Mouse (Mus musculus): ENCODE measurements around the gene Vsnl1.

Gene Vsnl1

DNA sequence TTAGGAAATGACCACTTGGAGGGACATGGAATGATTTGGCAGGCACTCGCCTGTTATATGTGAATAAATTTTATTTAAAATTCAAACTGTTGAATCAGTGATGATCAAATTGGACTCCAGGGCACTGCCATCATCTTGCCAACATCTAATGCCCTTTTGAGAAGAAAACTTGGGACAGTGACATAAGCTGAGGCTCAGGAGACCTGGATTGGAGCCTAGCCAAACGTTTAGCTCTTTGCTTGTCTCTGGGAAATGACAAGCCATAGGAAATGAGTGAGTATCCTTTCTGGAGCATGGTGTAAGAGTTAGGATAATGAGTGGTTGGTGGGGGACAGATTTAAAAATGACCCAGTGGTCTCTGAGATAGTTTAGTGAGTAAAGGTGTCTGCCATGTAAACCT lies 57.0 kb downstream of the Vsnl1 start:
- no peak for DNase-seq (ENCODE audit: low spot score)

DNA sequence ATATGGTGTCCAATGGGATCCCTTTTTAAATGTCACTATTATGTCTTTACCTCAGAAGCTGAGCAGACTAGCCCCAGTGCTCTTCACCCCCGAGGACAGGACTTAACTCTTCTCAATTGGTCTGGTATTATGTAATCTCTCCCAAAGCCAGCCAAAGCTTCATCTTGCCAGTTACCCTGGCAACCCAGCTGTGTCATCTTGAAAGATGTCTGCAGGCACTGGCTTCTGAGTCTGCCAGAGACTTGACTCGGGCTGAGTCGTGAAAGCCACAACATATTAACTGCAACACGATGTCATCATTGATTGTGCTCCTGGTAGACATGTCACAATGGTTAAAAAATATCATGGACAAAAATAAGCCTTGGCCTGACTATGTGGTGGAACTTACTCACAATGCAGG lies 66.4 kb downstream of the Vsnl1 start:
- no peak for DNase-seq (ENCODE audit: low spot score)

DNA sequence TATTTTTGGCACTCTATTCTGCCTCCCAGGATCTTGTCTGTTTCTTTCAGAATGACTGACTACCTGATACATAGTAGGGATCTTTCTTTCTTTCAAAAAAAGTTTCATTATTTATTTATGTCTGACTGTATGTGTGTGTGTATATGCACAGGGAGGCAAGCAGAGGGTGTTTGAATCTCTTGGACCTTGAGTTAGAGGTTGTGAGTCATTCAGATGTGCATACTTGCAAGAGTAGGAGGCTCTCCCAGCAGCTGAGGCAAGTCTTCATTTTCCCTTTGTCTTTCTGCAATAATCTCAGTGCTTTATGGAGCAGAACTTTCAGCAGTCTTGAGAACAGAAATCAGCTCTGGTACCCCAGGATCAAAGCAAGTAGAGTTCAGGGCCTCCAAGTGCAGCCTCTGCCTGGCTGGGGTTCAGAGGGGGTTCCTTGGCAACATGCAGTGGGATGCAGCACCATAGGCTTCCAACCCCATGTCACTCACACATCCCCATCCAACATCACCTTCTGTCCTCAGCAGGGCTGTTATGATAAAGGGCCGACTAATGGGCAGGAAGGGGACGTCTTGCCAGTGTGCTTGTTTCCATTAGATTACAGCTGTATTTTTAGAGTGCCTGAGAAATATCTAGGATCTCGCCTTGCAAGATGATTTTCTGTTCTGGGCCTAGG lies 69.2 kb downstream of the Vsnl1 start:
- no peak for DNase-seq (ENCODE audit: low spot score)

DNA sequence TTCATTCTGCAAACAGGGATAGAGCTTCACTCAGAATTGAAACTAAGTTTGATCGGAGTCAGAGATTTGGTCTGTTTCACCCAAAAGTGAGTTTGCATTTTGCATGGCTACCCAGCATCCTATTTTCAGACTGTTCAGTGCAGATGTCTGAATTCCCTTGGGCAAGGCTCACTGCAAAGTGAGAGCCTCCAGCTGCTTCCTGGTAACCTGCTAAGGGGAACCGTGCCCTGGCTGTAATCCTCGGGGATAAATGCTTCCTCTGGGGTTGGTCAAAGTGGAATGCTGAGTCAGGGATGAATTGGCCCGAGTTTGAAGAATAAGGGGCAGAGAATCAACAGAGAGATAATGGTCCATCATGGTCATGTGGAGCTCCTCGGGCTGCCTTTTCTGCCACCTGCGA lies 71.5 kb downstream of the Vsnl1 start:
- no peak for DNase-seq (ENCODE audit: low spot score)

DNA sequence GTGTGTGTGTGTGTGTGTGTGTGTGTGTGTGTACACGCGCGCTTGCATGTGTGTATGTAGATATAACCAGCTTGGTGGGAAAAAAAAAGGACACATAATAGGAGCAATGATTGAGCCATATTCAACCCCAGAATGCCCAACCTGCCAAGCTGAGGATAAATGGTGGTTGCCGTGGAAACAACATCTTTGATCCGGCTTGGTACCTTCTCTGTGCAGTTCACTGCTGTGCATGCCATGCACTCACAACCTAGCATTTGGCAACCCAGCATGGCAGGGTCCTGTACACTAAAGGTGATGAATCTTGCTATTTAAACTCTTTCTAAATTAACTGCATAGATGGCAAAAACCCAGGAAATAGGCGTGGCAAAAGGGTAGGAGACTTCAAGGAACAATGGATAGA lies 74.0 kb downstream of the Vsnl1 start:
- no peak for DNase-seq (ENCODE audit: low spot score)

DNA sequence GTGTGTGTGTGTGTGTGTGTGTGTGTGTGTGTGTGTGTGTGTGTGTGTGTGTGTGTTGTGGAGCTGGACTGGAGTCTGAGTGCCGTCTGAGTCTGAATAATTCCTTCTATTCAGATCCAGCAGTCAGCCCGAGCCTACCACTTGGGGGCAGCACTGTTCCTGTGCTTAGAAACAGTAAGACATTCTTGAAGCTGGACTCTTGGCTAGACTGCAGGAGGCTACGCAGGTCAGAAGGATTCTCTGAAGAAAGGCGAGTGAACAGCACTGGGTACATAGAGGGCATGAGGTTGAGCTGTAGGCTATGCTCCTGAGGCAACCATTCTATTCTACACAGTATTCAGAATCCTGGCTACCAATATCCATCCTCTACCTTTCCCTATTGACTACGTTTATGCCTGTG lies 85.5 kb downstream of the Vsnl1 start:
- no peak for DNase-seq (ENCODE audit: low spot score)

DNA sequence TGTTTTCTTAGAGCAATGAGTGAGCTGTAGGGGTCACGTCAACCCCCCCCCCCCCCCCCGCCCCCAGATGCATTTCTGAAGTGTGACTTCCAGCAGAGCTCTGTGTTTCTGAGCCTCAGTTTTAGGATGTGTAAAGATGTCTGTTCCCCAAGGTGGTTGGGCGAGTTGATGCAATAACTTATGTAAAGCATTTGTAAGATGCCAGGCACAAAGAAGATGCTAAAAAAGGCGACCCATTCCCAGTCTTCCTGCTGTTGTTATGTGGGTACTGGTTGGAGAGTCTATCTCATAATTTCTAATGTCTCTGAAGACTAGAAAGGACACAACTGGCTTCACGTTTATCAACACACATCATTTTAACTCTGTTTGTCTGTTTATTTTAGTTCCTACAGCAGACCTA lies 86.5 kb downstream of the Vsnl1 start:
- DNase-seq (ENCODE audit: low spot score): no peak

DNA sequence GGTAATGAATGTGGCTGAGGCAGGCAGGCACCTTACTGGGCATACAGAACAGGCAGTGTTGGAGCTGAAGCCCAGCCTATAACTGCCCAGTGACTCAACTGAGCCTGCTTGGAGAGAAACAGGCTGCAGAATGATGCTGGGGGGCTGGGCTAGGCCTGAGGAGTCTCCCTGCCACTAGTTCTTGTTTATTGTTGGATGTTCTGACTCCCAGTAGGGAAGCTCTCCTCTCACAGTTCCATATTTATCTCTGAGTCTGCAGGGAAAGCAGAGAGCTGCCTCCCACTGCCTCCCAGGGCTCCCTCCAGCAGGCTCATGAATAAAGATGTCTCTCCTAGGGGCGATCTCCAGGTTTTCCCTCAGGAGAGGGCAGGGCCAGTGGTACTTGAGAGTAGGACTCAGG lies 88.0 kb downstream of the Vsnl1 start:
- DNase-seq (ENCODE audit: low spot score): no peak

DNA sequence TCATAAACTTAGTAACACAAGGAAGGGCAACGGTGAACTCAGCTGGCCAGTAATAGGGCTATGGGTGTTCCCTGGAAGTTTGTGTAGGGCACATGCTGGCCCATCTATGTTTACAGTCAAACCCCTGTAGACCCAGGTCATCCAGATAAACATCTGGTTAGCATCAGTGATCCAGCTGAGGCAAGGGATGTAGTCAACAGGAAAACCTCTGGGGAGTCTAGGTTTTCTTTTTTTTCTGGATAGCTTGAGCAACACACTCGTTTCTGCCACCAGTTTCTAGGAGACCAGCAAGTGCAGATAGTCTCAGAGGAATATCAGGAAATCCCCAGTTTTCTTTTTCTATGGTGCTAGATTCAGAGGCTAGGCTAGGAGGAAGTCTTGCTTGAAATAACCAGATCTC lies 90.5 kb downstream of the Vsnl1 start:
- no peak for DNase-seq (ENCODE audit: low spot score)

DNA sequence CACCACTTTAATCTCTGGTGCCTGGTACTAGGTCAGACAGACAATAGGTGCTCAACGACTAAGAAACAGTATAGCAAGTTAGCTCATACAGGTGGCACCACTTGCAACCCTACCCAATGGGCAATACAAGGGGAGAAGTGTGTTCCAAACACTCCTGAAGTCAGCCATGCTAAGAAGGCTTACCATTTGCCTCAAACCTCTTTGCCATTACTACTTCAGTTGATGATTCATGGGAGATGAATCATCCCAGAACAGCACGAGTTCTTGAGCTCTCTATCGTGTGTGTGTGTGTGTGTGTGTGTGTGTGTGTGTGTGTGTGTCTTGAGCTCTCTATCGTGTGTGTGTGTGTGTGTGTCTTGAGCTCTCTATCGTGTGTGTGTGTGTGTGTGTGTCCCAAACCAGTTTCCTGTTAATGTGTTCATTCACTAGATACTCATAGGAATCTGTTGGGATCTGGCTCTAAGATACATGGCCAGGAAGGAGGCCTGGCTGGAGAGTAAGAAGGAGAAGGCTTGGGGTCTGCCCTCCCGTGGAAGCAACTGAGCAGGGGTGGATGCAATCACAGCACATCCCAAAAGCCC lies 94.3 kb downstream of the Vsnl1 start:
- DNase-seq (ENCODE audit: low spot score): no peak

DNA sequence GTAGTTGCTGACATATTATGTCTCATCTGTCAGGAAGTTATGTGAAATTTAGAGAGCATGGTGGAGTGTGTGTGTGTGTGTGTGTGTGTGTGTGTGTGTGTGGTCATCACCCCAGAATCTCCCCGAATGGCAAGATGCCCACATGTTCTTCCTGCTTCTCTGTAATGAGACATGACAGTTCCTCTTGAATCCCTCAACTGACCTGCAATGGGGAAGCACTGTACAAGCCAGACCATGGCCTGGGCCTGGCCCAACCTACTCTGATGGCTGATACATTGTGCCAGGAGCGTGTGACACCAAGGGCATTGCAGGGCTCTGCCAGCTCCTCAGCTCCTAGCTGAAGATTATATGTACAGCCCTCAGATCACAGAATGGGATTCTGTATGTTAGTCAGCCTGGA lies 98.2 kb downstream of the Vsnl1 start:
- DNase-seq (ENCODE audit: low spot score): no peak

DNA sequence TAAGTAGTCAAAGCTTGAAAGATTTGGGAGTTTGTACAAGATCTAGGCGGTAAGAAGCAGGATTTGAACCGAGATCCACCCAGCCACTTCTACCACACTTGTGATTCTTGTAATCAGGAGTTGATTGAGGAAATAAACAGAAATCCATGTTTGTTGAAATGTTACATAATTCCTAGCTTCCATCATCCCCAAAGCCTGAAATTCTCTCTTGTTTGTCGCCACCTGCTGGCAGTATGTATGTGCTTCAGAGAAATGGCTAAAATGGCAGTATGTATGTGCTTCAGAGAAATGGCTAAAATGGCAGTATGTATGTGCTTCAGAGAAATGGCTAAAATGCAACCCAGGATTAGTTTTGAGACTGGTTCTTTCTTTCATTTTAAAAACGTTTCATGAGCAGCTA lies 99.6 kb downstream of the Vsnl1 start:
- DNase-seq (ENCODE audit: low spot score): peak; percentile 10

DNA sequence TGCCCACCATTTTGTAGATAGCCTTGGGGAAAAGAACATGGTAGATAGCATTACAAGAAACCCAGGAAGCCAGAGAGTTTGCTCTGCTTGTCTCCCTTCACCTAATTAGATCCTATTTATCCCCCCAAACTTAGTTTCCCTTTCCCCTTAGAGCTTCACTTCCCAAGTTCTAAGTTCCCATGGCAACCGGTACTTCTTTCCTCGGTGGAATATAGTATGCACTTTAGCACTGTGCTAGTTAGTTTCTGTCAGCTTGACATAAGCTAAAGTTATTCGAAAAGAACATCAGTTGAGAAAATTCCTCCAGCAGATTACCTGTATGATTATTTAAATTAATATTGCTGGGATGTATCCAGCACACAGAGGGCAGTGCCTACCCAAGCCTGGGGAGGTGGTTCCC lies 109.9 kb downstream of the Vsnl1 start:
- DNase-seq (ENCODE audit: low spot score): no peak

DNA sequence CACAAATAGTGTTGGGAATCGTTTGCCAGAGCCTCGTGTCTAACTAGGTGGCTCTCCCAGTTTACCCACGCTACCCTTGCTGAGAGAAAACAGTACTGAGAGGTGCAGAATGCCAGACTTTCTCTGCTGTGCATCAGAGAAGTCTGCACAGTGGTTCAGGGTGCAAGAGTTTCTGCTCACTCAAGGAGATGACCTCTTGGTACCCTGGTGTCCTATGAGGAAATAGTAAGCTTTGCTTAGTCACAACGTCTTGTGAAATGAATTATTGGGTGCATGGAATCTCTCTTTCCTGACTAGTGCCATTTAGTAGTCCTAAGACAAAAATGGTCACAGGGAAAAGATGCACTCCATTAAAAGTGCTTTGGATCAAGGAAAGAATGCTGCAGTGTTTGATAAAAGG lies 111.9 kb downstream of the Vsnl1 start:
- DNase-seq (ENCODE audit: low spot score): no peak

DNA sequence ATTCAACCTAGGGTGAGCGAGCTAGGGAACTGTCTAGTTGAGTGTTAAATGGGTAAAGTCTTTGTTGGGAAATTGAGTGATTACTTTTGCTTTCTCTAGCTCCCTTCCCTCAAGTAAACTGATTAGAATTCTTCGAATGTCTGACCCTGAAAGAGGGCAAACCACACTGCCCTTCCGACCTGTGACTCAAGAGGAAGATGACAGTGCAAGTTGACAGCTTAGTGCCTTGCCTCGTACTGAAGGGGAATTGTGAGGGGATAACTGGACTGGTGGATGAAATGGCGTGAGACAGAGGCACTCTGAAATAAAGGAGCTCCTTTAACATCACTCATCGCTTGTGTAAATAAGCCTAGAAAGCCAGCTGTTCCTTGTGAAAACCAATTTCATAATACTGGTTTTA lies 118.7 kb downstream of the Vsnl1 start:
- no peak for DNase-seq (ENCODE audit: low spot score)

DNA sequence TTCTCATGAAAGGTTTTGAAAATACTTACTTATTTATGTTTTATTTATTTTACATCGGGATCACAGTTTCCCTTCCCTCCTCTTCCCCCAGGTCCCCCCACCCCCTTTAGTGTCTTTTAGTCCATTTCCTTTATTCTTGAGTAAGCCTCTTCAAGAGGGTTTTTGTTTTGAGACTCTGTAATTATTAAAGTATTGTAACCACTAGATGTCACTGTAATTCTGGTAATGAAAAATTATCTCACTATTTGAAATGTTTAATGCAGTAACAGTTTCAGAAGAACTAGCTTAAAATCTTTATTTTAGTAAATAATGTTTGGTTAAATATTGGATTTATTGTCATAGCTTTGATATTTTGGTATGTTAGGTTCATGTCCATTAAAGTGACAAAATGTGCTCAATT lies 122.6 kb downstream of the Vsnl1 start:
- DNase-seq (ENCODE audit: low spot score): no peak

DNA sequence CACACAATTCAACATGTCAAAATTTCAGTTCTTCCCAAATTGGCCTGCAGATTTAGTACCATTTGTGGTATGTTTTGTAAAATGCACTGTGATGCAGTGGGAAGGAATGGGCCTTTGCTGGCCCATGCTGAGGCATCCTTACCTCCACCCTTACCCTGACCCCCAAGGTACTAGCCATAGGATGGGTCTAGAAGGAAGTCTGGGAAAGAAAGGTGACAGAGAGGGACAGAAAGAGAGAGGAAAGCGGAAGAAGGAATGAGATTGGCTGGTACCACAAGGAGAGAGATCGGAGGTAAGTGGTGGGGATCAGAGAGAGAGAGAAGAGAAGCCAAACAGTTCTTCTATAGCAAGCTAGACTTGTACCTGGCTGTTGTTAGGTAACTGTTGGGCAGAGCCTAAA lies 125.3 kb downstream of the Vsnl1 start:
- no peak for DNase-seq (ENCODE audit: low spot score)

DNA sequence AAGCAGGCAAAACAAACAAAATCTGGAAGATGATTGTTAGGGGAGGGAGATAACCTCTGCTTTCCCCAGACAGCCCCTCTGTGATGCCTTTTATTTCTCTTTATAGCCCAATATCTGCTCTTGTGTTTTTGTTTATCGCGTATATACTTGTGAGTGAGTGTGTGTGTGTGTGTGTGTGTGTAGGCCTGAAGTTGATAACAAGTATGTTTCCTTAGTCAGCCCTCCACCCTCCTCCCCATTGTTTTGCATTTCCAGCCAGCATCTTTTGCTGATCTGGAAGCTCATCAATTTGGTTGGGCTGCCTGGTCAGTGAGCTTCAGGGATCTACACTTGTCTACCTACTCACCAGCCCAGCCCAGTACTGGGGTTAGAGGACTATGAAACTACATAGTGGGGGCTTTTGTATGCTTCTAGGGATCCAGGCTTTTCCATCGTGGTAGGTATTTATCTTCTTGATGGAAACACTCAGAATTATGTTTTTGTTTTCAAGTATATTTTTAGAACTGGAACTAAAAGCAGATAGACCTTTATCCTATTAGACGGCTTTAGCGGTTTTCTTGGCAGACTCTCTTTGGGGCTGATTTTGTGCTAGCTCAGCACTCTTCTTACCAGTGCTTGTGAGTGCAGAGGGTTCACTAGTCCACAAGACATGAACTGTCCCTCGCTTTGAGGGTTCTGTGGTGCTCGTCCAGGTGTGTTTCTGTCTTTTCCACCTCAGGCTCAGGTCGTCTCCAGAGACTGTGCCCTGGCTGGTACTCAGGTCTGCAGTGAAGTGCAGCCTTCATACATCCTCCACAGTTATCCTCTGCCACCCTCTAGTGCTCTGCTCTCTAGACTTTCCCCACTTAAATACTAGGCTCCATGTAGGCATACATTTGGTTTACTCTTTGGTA lies 129.4 kb downstream of the Vsnl1 start:
- no peak for DNase-seq (ENCODE audit: low spot score)

DNA sequence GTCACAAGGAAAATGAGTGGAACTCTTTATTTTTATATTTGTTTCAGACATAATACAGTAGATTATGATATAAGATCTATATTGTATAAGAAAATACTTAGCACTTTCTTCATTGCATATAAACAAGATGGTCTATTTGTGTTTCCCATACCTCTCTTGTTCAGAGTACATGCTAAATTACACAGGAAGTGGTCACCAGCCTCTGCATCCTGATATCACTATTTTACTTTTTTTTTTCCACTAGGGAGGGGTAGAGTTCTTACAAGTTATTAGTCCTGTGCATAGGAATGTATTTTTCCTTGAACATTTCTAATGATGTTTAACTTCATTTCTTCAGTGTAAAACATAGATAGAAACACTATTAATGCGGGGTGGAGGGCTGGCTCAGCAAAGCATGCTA lies 135.6 kb downstream of the Vsnl1 start:
- DNase-seq (ENCODE audit: low spot score): no peak

DNA sequence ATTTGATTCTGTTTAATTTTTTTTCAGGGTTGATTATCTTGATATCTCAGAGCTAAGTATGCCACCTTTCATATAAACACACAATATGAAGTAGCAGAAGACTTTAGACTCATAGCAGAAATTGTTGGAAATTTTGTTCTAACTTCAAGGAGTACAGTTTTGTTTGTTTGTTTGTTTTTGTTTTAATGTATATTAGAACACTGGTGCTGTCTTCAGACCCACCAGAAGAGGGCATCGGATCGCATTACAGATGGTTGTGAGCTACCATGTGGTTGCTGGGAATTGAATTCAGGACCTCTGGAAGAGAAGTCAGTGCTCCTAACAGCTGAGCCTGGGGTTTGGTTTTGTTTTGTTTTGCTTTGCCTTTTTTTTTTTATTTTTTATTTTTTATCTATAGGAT lies 150.0 kb downstream of the Vsnl1 start:
- DNase-seq (ENCODE audit: low spot score): no peak

DNA sequence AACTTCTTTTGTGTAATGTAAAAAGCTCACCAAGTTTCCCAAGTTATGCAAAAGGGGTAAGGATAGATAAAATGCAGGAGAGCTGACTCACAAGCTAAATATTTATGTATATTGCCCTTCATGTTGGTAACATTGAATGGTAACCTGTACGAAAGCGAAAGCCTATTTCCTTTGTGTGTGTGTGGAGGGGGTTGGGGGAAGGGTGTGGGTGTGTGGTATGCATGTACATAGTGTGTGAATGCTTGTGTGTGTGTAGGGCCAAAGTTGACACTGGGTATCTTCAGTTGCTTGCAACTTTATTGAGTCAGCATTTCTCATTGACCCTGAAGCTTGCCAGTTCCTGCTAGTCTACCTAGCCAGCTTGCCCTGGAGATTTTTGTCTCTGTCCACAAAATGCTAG lies 154.8 kb downstream of the Vsnl1 start:
- DNase-seq (ENCODE audit: low spot score): no peak

DNA sequence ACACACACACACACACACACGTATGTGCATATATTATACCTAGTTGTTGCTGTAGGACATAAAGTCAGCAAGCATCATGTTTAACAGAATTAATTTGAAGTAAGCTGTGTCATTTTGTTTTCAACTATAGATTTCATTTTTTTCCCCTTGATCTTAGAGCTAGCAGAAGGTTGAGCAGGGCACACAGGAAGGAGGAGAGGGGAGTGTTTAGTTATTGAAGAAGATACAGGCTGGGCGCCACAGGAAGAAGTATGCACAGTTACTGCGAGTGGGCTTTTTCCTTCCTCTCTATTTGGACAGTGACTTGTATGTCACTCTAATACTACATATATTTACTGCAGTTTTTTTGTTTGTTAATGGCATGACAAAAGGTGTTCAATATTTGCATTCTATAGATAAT lies 156.5 kb downstream of the Vsnl1 start:
- peak; percentile 19 for DNase-seq (ENCODE audit: low spot score)

DNA sequence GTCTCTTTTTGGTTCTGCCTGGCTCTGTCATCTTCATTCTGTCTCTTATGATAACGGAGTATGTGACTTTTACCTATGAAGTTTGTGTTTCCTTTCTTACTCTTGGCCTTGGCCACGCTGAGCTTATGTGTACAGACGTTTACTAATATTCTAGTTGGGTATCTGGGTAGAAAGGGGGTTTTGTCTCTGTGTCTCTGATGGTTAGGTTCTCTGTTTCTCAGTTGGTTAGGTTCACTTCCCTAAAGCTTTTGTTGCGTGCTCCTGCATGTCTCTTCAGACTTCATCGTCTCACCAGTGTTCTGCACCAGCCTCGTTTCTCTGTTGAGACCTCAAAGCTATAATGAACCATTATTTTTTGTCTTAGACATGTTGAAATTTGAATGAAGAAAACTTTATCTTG lies 159.2 kb downstream of the Vsnl1 start:
- no peak for DNase-seq (ENCODE audit: low spot score)

DNA sequence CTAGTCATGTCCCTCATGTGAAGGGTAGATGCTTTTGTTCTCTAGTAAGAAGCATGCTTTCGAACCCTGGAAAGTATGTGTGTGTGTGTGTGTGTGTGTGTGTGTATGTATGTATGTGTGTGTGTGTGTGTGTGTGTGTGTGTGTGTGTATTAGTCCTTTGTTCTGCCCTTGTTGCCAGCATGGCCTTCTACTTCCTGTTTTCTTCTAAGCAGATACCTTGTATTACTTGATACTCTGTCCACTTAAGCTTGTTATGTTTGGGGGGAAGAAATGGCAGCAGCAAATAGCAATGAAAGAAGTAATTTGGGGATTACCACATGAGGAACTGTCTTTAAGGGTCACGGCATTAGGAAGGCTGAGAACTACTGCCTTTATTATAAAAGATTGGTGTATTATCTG lies 159.8 kb downstream of the Vsnl1 start:
- DNase-seq (ENCODE audit: low spot score): no peak
